Mouse (Mus musculus) small intestine, adult 2 months (tissue): Measurements from ENCODE around the gene Alpk3.

ENCODE experiments used
- CTCF ChIP-seq: fragments of 200-500 bp; IDR thresholded peaks from 2 replicates; pipeline ENCODE4 v1.5.1; 2012; ENCODE audit warnings: low read depth, mild to moderate bottlenecking, control low read depth, inconsistent platforms, low read length, moderate library complexity, mixed read lengths; ENCODE audit not compliant: insufficient replicate concordance, insufficient read length; ENCODE audit errors: extremely low read depth
- POLR2A ChIP-seq: fragments of 200-500 bp; IDR thresholded peaks from 2 replicates; pipeline ENCODE4 v1.6.1; 2012; ENCODE audit warnings: low read depth, mild to moderate bottlenecking, control low read depth, inconsistent platforms, low read length, moderate library complexity

- TF ChIP-seq CTCF (no peak), POLR2A (no peak)
Measured at GRCm38 (mm10) chr7:81059388-81059787, 2.0 kb downstream of the Alpk3 start.
